In genomic region chr15:21858540-21858939, GRCm38 (mm10) we compare ENCODE assay signal across 26 mouse cellular contexts.
A peak's percentile ranks its signal among the peaks of the same experiment; 100 is the strongest.
DNase-seq lines count a peak whose midpoint lies in the region; ATAC-seq and TF ChIP-seq lines count a peak whose summit lies in the region.
"Had no signal": no experiment of that assay in that cellular context is flagged by ENCODE, and none has a peak within 500 bp of the region (broad histone marks: within the 10 kb centered on the region; RNA-seq: fewer than 3 reads in every experiment).

No protein-coding gene starts in this region.

- H3K27me3 ChIP-seq in forebrain, embryonic 13.5 days, result no peaks in the 10 kb centered on the region
- no peaks in the 10 kb centered on the region for H3K27me3 ChIP-seq in forebrain, embryonic 11.5 days (ENCODE audit: control insufficient read depth, insufficient read depth, low read length)
- H3K27me3 ChIP-seq in forebrain, embryonic 16.5 days (replicated peaks; ENCODE audit: control insufficient read depth, insufficient read depth, low read length), result no peaks in the 10 kb centered on the region
- no peaks in the 10 kb centered on the region for H3K27me3 ChIP-seq in forebrain, embryonic 15.5 days
- H3K27me3 ChIP-seq in hindbrain, embryonic 14.5 days (ENCODE audit: control insufficient read depth, insufficient read depth, low read length), result no peaks in the 10 kb centered on the region
- H3K27me3 ChIP-seq in hindbrain, postnatal 0 days (ENCODE audit: insufficient read depth, low read length), result no peaks in the 10 kb centered on the region
- H3K27me3 ChIP-seq: CH12.LX; embryonic facial prominence, embryonic 13.5 days; embryonic facial prominence, embryonic 15.5 days; Patski had no signal

- no peaks in the 10 kb centered on the region; the same call in 1 of the 2 replicates for H3K9me3 ChIP-seq in forebrain, embryonic 13.5 days (replicated peaks)
- no peaks in the 10 kb centered on the region for H3K9me3 ChIP-seq in forebrain, embryonic 11.5 days (ENCODE audit: control insufficient read depth, low read length)
- H3K9me3 ChIP-seq in forebrain, embryonic 16.5 days (ENCODE audit: control insufficient read depth, low read length), result no peaks in the 10 kb centered on the region; the same call in 1 of the 2 replicates
- no peaks in the 10 kb centered on the region for H3K9me3 ChIP-seq in forebrain, embryonic 15.5 days
- peaks cover 7% of the 10 kb centered on the region; the same call in 1 of the 2 replicates for H3K9me3 ChIP-seq in hindbrain, embryonic 14.5 days (ENCODE audit: control insufficient read depth, low read length)
- H3K9me3 ChIP-seq in hindbrain, postnatal 0 days (ENCODE audit: low read length), result no peaks in the 10 kb centered on the region
- H3K9me3 ChIP-seq: embryonic facial prominence, embryonic 15.5 days; G1E had no signal

- no peak overlapping the region for H3K27ac ChIP-seq in forebrain, embryonic 13.5 days
- no peak overlapping the region for H3K27ac ChIP-seq in forebrain, embryonic 11.5 days (ENCODE audit: low read depth, low read length)
- H3K27ac ChIP-seq in forebrain, embryonic 16.5 days (ENCODE audit: low read length), result no peak overlapping the region
- H3K27ac ChIP-seq in forebrain, embryonic 15.5 days (replicated peaks), result no peak overlapping the region
- H3K27ac ChIP-seq in hindbrain, embryonic 14.5 days, result no peak overlapping the region
- H3K27ac ChIP-seq in hindbrain, postnatal 0 days, result no peak overlapping the region
- H3K27ac ChIP-seq: embryonic facial prominence, embryonic 13.5 days; embryonic facial prominence, embryonic 15.5 days; forebrain, embryonic 10.5 days had no signal

- TF ChIP-seq CTCF in hindbrain, postnatal 0 days (IDR thresholded peaks at IDR 0.05; ENCODE audit: low read depth), result no peak

- no peak overlapping the region for H3K4me2 ChIP-seq in forebrain, embryonic 13.5 days
- no peak overlapping the region for H3K4me2 ChIP-seq in forebrain, embryonic 11.5 days (ENCODE audit: low read depth, low read length, severe bottlenecking)
- H3K4me2 ChIP-seq in forebrain, embryonic 16.5 days (ENCODE audit: low read length), result no peak overlapping the region
- no peak overlapping the region for H3K4me2 ChIP-seq in forebrain, embryonic 15.5 days (replicated peaks)
- H3K4me2 ChIP-seq in hindbrain, embryonic 14.5 days (replicated peaks), result no peak overlapping the region
- no peak overlapping the region for H3K4me2 ChIP-seq in hindbrain, postnatal 0 days (ENCODE audit: low read depth, low read length)
- H3K4me2 ChIP-seq: embryonic facial prominence, embryonic 13.5 days; embryonic facial prominence, embryonic 15.5 days had no signal

- DNase-seq in forebrain, embryonic 11.5 days (ENCODE audit: low spot score), result no peak
- DNase-seq in hindbrain, embryonic 14.5 days (ENCODE audit: low spot score), result peak; percentile 3
- DNase-seq in hindbrain, postnatal 0 days (ENCODE audit: low spot score), result no peak
- DNase-seq: adrenal gland, adult 8-10 months; adrenal gland, postnatal 14 days; adrenal gland, postnatal 36 days; B cell, adult 2 months; cerebellum, adult 11 months; cerebellum, adult 18-20 months; cerebellum, adult 8-10 months; cerebellum, adult 9-11 months; cerebellum, postnatal 14 days; cerebellum, postnatal 36 days; embryo, embryonic 11 days had no signal

- no peaks in the 10 kb centered on the region for H3K36me3 ChIP-seq in forebrain, embryonic 13.5 days (ENCODE audit: poor library complexity, severe bottlenecking)
- no peaks in the 10 kb centered on the region for H3K36me3 ChIP-seq in forebrain, embryonic 11.5 days (ENCODE audit: control insufficient read depth, insufficient read depth, low read length)
- H3K36me3 ChIP-seq in forebrain, embryonic 16.5 days (ENCODE audit: control insufficient read depth, insufficient read depth), result no peaks in the 10 kb centered on the region
- H3K36me3 ChIP-seq in forebrain, embryonic 15.5 days, result no peaks in the 10 kb centered on the region
- H3K36me3 ChIP-seq in hindbrain, embryonic 14.5 days (replicated peaks; ENCODE audit: control insufficient read depth, insufficient read depth), result no peaks in the 10 kb centered on the region
- H3K36me3 ChIP-seq in hindbrain, postnatal 0 days (ENCODE audit: insufficient read depth, low read length), result no peaks in the 10 kb centered on the region
- H3K36me3 ChIP-seq: embryonic facial prominence, embryonic 13.5 days; embryonic facial prominence, embryonic 15.5 days; forebrain, embryonic 10.5 days; G1E had no signal

- H3K9ac ChIP-seq in forebrain, embryonic 13.5 days, result no peak overlapping the region
- H3K9ac ChIP-seq in forebrain, embryonic 11.5 days (ENCODE audit: low read length), result no peak overlapping the region
- no peak overlapping the region for H3K9ac ChIP-seq in forebrain, embryonic 16.5 days (replicated peaks; ENCODE audit: low read depth, low read length)
- H3K9ac ChIP-seq in forebrain, embryonic 15.5 days (replicated peaks), result no peak overlapping the region
- no peak overlapping the region for H3K9ac ChIP-seq in hindbrain, embryonic 14.5 days
- H3K9ac ChIP-seq in hindbrain, postnatal 0 days (replicated peaks; ENCODE audit: low read length), result no peak overlapping the region
- H3K9ac ChIP-seq: embryonic facial prominence, embryonic 13.5 days; embryonic facial prominence, embryonic 15.5 days had no signal

- peak; percentile 66; the same call in 1 of the 2 replicates for ATAC-seq in forebrain, embryonic 13.5 days
- ATAC-seq in forebrain, embryonic 11.5 days (replicated peaks; ENCODE audit: low FRiP score), result no peak
- ATAC-seq in forebrain, embryonic 16.5 days, result peak; percentile 63
- ATAC-seq in forebrain, embryonic 15.5 days (replicated peaks), result no peak
- ATAC-seq in hindbrain, embryonic 14.5 days (ENCODE audit: low FRiP score), result no peak
- ATAC-seq in hindbrain, postnatal 0 days, result no peak
- ATAC-seq: activated CD4-positive, CD25-positive, alpha-beta regulatory T cell, adult 4 months; CD4-positive, CD25-positive, alpha-beta regulatory T cell, adult 4 months; Patski had no signal

- H3K4me3 ChIP-seq in forebrain, embryonic 13.5 days, result no peak overlapping the region
- H3K4me3 ChIP-seq in forebrain, embryonic 11.5 days (ENCODE audit: low read depth, low read length), result no peak overlapping the region
- H3K4me3 ChIP-seq in forebrain, embryonic 16.5 days (replicated peaks; ENCODE audit: low read length), result no peak overlapping the region
- no peak overlapping the region for H3K4me3 ChIP-seq in forebrain, embryonic 15.5 days
- no peak overlapping the region for H3K4me3 ChIP-seq in hindbrain, embryonic 14.5 days (replicated peaks; ENCODE audit: low read length)
- no peak overlapping the region for H3K4me3 ChIP-seq in hindbrain, postnatal 0 days (ENCODE audit: low read length)
- H3K4me3 ChIP-seq: embryonic facial prominence, embryonic 13.5 days; embryonic facial prominence, embryonic 15.5 days; erythroblast, embryonic 14.5 days; forebrain, embryonic 10.5 days had no signal

- H3K4me1 ChIP-seq in forebrain, embryonic 13.5 days, result no peaks in the 10 kb centered on the region
- no peaks in the 10 kb centered on the region for H3K4me1 ChIP-seq in forebrain, embryonic 11.5 days (replicated peaks; ENCODE audit: control insufficient read depth, insufficient read depth, low read length)
- no peaks in the 10 kb centered on the region for H3K4me1 ChIP-seq in forebrain, embryonic 16.5 days (replicated peaks; ENCODE audit: control insufficient read depth, insufficient read depth, low read length)
- H3K4me1 ChIP-seq in forebrain, embryonic 15.5 days, result no peaks in the 10 kb centered on the region
- no peaks in the 10 kb centered on the region for H3K4me1 ChIP-seq in hindbrain, embryonic 14.5 days (replicated peaks; ENCODE audit: control insufficient read depth, insufficient read depth, low read length)
- H3K4me1 ChIP-seq in hindbrain, postnatal 0 days (ENCODE audit: insufficient read depth, low read length), result no peaks in the 10 kb centered on the region
- H3K4me1 ChIP-seq: embryonic facial prominence, embryonic 13.5 days; embryonic facial prominence, embryonic 15.5 days; forebrain, embryonic 10.5 days had no signal

- WGBS in forebrain, embryonic 13.5 days, result 52% methylated on average over 7 of the region's 7 CpGs
- WGBS in forebrain, embryonic 11.5 days, result 77% methylated on average over 7 of the region's 7 CpGs
- WGBS in forebrain, embryonic 16.5 days, result 43% methylated on average over 7 of the region's 7 CpGs
- 46% methylated on average over 7 of the region's 7 CpGs for WGBS in forebrain, embryonic 15.5 days
- 88% methylated on average over 7 of the region's 7 CpGs for WGBS in hindbrain, embryonic 14.5 days
- 81% methylated on average over 7 of the region's 7 CpGs for WGBS in hindbrain, postnatal 0 days

Comparison
In these comparisons a context has a peak if more than half of its experiments do, and no peak if none do; other contexts are left out.
1. ATAC-seq: peak in forebrain, embryonic 13.5 days (single experiment) and forebrain, embryonic 16.5 days (single experiment); none in forebrain, embryonic 11.5 days (single experiment), forebrain, embryonic 15.5 days (single experiment), hindbrain, embryonic 14.5 days (single experiment) and hindbrain, postnatal 0 days (single experiment).